16 mouse cellular contexts compared by ENCODE assay signal in the genomic region with DNA sequence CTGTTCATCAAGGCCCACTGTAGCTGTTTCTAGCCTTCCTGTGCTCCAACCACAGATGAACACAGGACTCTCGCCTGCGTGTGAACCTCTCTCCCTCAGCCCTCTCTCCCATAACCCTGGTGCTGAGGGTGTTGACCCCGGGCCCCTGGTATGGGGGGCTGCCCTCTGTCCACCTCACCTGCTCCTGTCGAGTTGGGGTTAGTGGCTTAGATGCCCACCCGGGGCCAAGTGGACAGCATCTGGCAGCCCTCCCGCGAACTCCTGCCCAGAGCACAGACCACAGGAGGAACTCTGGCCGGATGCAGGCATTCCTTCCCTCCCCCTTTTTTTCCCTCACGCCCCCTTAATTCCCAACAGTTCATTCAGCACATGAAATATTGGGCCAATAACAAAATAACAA.
"Had no signal": no experiment of that assay in that cellular context is flagged by ENCODE, and none has a peak within 500 bp of the region (broad histone marks: within the 10 kb centered on the region; RNA-seq: fewer than 3 reads in every experiment).

No protein-coding gene starts in this region.

- H3K9ac ChIP-seq: neural tube, embryonic 12.5 days; neural tube, embryonic 13.5 days; neural tube, embryonic 15.5 days; stomach, embryonic 15.5 days had no signal

- DNase-seq: retina, postnatal 1 day; right cerebral cortex, adult 18-20 months; right cerebral cortex, postnatal 14 days; right cerebral cortex, postnatal 25 days; right cerebral cortex, postnatal 4 days; spleen, adult 18-20 months; thymus, adult 18-20 months; thymus, adult 2 months; thymus, postnatal 14 days; thymus, postnatal 25 days; thymus, postnatal 4 days had no signal

- H3K27ac ChIP-seq: neural tube, embryonic 12.5 days; neural tube, embryonic 13.5 days; neural tube, embryonic 15.5 days; stomach, embryonic 15.5 days; stomach, postnatal 0 days had no signal

- H3K27me3 ChIP-seq: neural tube, embryonic 12.5 days; neural tube, embryonic 13.5 days; neural tube, embryonic 15.5 days; stomach, embryonic 15.5 days had no signal

- H3K36me3 ChIP-seq: neural tube, embryonic 12.5 days; neural tube, embryonic 13.5 days; neural tube, embryonic 15.5 days; stomach, embryonic 15.5 days had no signal

- H3K4me2 ChIP-seq: neural tube, embryonic 12.5 days; neural tube, embryonic 13.5 days; neural tube, embryonic 15.5 days; stomach, embryonic 15.5 days had no signal

- H3K4me3 ChIP-seq: neural tube, embryonic 12.5 days; neural tube, embryonic 13.5 days; neural tube, embryonic 15.5 days; stomach, embryonic 15.5 days had no signal

- H3K4me1 ChIP-seq: neural tube, embryonic 12.5 days; neural tube, embryonic 13.5 days; neural tube, embryonic 15.5 days; stomach, embryonic 15.5 days had no signal

- H3K9me3 ChIP-seq: neural tube, embryonic 12.5 days; neural tube, embryonic 13.5 days; neural tube, embryonic 15.5 days; stomach, embryonic 15.5 days had no signal
